ENCODE assay signal across 20 mouse cellular contexts in genomic region chr7:123896759-123897444, GRCm38 (mm10).
A peak's percentile ranks its signal among the peaks of the same experiment; 100 is the strongest.
DNase-seq lines count a peak whose midpoint lies in the region; ATAC-seq and TF ChIP-seq lines count a peak whose summit lies in the region.
"Had no signal": no experiment of that assay in that cellular context is flagged by ENCODE, and none has a peak within 500 bp of the region (broad histone marks: within the 10 kb centered on the region; RNA-seq: fewer than 3 reads in every experiment).

No protein-coding gene starts in this region.

- intact Hi-C loops in heart, adult 2 months (cut with DNase I): no loop called here

- H3K4me3 ChIP-seq in forebrain, embryonic 15.5 days: no peak overlapping the region
- H3K4me3 ChIP-seq in forebrain, embryonic 12.5 days (replicated peaks): no peak overlapping the region
- H3K4me3 ChIP-seq in forebrain, embryonic 16.5 days (replicated peaks; ENCODE audit: low read length): no peak overlapping the region
- no peak overlapping the region for H3K4me3 ChIP-seq in heart, adult 2 months
- H3K4me3 ChIP-seq: embryonic facial prominence, embryonic 12.5 days; heart, embryonic 10.5 days; limb, embryonic 12.5 days had no signal

- no peaks in the 10 kb centered on the region for H3K9me3 ChIP-seq in forebrain, embryonic 15.5 days
- H3K9me3 ChIP-seq in forebrain, embryonic 12.5 days: no peaks in the 10 kb centered on the region
- H3K9me3 ChIP-seq in forebrain, embryonic 16.5 days (ENCODE audit: control insufficient read depth, low read length): no peaks in the 10 kb centered on the region
- H3K9me3 ChIP-seq: embryonic facial prominence, embryonic 12.5 days; heart, embryonic 10.5 days; limb, embryonic 12.5 days had no signal

- TF ChIP-seq EP300 in heart, adult 2 months (IDR thresholded peaks at IDR 0.05; ENCODE audit: insufficient read depth, low read depth, low read length): no peak

- peak; percentile 63 for ATAC-seq in forebrain, embryonic 15.5 days (replicated peaks)
- no peak for ATAC-seq in forebrain, embryonic 12.5 days (ENCODE audit: low FRiP score)
- peak; percentile 84 for ATAC-seq in forebrain, embryonic 16.5 days
- ATAC-seq: liver, postnatal 0 days; Patski had no signal

- WGBS in forebrain, embryonic 15.5 days: 56% methylated on average over 4 of the region's 4 CpGs
- 75% methylated on average over 4 of the region's 4 CpGs for WGBS in forebrain, embryonic 12.5 days
- WGBS in forebrain, embryonic 16.5 days: 48% methylated on average over 4 of the region's 4 CpGs
- WGBS in heart, adult 2 months: 67% methylated on average over 4 of the region's 4 CpGs

- no peaks in the 10 kb centered on the region for H3K36me3 ChIP-seq in forebrain, embryonic 15.5 days
- no peaks in the 10 kb centered on the region for H3K36me3 ChIP-seq in forebrain, embryonic 12.5 days (replicated peaks)
- no peaks in the 10 kb centered on the region for H3K36me3 ChIP-seq in forebrain, embryonic 16.5 days (ENCODE audit: control insufficient read depth, insufficient read depth)
- no peaks in the 10 kb centered on the region for H3K36me3 ChIP-seq in heart, adult 2 months (ENCODE audit: control insufficient read depth, insufficient read depth, low read length)
- H3K36me3 ChIP-seq: embryonic facial prominence, embryonic 12.5 days; heart, embryonic 10.5 days; limb, embryonic 12.5 days had no signal

- H3K9ac ChIP-seq in forebrain, embryonic 15.5 days (replicated peaks): no peak overlapping the region
- H3K9ac ChIP-seq in forebrain, embryonic 12.5 days: no peak overlapping the region
- H3K9ac ChIP-seq in forebrain, embryonic 16.5 days (replicated peaks; ENCODE audit: low read depth, low read length): no peak overlapping the region
- no peak overlapping the region for H3K9ac ChIP-seq in heart, adult 2 months (ENCODE audit: low read depth, low read length)
- H3K9ac ChIP-seq: embryonic facial prominence, embryonic 12.5 days; limb, embryonic 12.5 days; liver, postnatal 0 days had no signal

- no peak for TF ChIP-seq POLR2A in heart, adult 2 months (IDR thresholded peaks at IDR 0.05; ENCODE audit: insufficient read depth, low read depth, low read length)

- DNase-seq in layer of hippocampus, adult 8-10 months (ENCODE audit: low spot score in 2 of 2): peak; percentile 30 to 32
- DNase-seq in layer of hippocampus, postnatal 36 days: peak; percentile 9 to 14
- no peak for DNase-seq in lung, postnatal 14 days
- no peak for DNase-seq in heart, adult 2 months
- DNase-seq in adrenal gland, adult 2 months: no peak
- DNase-seq: cerebellum, adult 9-10 months; kidney, adult 11 months; liver, postnatal 0 days; lung, postnatal 10 days; right cerebral cortex, postnatal 14 days had no signal

- no peak for TF ChIP-seq CTCF in heart, adult 2 months (IDR thresholded peaks at IDR 0.05)

- no peaks in the 10 kb centered on the region for H3K27me3 ChIP-seq in forebrain, embryonic 15.5 days
- no peaks in the 10 kb centered on the region for H3K27me3 ChIP-seq in forebrain, embryonic 12.5 days
- no peaks in the 10 kb centered on the region for H3K27me3 ChIP-seq in forebrain, embryonic 16.5 days (replicated peaks; ENCODE audit: control insufficient read depth, insufficient read depth, low read length)
- no peaks in the 10 kb centered on the region for H3K27me3 ChIP-seq in heart, adult 2 months (ENCODE audit: control insufficient read depth, insufficient read depth, low read length)
- H3K27me3 ChIP-seq: embryonic facial prominence, embryonic 12.5 days; limb, embryonic 12.5 days; Patski had no signal

- H3K4me1 ChIP-seq in forebrain, embryonic 15.5 days: peaks cover 8% of the 10 kb centered on the region; the same call in 1 of the 2 replicates
- no peaks in the 10 kb centered on the region for H3K4me1 ChIP-seq in forebrain, embryonic 12.5 days
- peaks cover 2% of the 10 kb centered on the region for H3K4me1 ChIP-seq in forebrain, embryonic 16.5 days (replicated peaks; ENCODE audit: control insufficient read depth, insufficient read depth, low read length)
- no peaks in the 10 kb centered on the region for H3K4me1 ChIP-seq in heart, adult 2 months (ENCODE audit: control insufficient read depth, insufficient read depth, low read length)
- H3K4me1 ChIP-seq: embryonic facial prominence, embryonic 12.5 days; heart, embryonic 10.5 days; limb, embryonic 12.5 days had no signal

- H3K27ac ChIP-seq in forebrain, embryonic 15.5 days (replicated peaks): peak overlapping the region; percentile 81
- no peak overlapping the region for H3K27ac ChIP-seq in forebrain, embryonic 12.5 days
- peak overlapping the region; percentile 71 for H3K27ac ChIP-seq in forebrain, embryonic 16.5 days (ENCODE audit: low read length)
- H3K27ac ChIP-seq in heart, adult 2 months: no peak overlapping the region
- H3K27ac ChIP-seq: embryonic facial prominence, embryonic 12.5 days; heart, embryonic 10.5 days; limb, embryonic 12.5 days; stomach, postnatal 0 days had no signal

- H3K79me2 ChIP-seq in heart, adult 2 months (replicated peaks; ENCODE audit: control insufficient read depth, insufficient read depth, low read length): no peaks in the 10 kb centered on the region

- no peak overlapping the region for H3K4me2 ChIP-seq in forebrain, embryonic 15.5 days (replicated peaks)
- H3K4me2 ChIP-seq in forebrain, embryonic 12.5 days: no peak overlapping the region
- H3K4me2 ChIP-seq in forebrain, embryonic 16.5 days (ENCODE audit: low read length): no peak overlapping the region
- H3K4me2 ChIP-seq: embryonic facial prominence, embryonic 12.5 days; limb, embryonic 12.5 days; liver, embryonic 11.5 days; midbrain, embryonic 11.5 days had no signal

Comparison
In these comparisons a context has a peak if more than half of its experiments do, and no peak if none do; other contexts are left out.
1. H3K27ac ChIP-seq: peak in forebrain, embryonic 15.5 days (single experiment) and forebrain, embryonic 16.5 days (single experiment); none in forebrain, embryonic 12.5 days (single experiment) and heart, adult 2 months (single experiment).
2. DNase-seq: peak in layer of hippocampus, adult 8-10 months (2 of 2) and layer of hippocampus, postnatal 36 days (2 of 2); none in lung, postnatal 14 days (single experiment), heart, adult 2 months (0 of 2) and adrenal gland, adult 2 months (single experiment).